Mouse (Mus musculus) frontal cortex, postnatal 10 days (tissue): ENCODE data around the gene Slc22a3.
A peak's percentile ranks its signal among the peaks of the same experiment; 100 is the strongest.

Source experiments
- DNase-seq, 2 experiments: peaks; one replicate each; pipeline ENCODE4 v3.0.0; 2022; ENCODE audit warnings: low spot score in 2 of 2, mixed read lengths in 1 of 2

Gene Slc22a3

DNA sequence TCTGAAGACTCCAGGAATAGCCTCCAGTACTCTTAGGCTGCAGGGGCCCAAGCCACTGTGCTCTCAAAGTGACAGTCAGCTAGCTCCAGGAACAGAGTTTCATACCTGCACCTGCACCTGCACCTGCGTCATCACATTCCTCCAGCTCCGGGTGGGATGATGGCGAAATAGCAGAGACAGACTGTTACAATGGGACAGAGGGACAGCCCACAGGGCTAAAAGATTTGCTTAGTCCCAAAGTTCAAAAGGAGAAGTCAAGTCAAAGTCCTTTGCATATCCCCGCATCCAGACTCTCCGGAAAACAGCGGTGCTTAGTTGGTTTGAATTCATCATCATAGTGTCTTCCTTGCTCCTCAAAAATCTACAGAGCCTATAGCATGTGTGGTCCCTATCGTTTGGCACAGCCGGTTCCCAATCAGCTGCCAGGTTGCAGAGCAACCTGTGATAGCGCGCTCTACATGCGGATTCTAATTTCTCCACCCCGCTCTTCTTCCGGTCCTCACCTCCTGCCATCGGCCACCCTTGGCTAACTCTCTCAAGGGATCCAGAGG lies at the start of gene Slc22a3:
Gene Slc22a3, minus strand, starts transcription at position 51 of the 551 bp plus-strand sequence.
- no peak for DNase-seq

DNA sequence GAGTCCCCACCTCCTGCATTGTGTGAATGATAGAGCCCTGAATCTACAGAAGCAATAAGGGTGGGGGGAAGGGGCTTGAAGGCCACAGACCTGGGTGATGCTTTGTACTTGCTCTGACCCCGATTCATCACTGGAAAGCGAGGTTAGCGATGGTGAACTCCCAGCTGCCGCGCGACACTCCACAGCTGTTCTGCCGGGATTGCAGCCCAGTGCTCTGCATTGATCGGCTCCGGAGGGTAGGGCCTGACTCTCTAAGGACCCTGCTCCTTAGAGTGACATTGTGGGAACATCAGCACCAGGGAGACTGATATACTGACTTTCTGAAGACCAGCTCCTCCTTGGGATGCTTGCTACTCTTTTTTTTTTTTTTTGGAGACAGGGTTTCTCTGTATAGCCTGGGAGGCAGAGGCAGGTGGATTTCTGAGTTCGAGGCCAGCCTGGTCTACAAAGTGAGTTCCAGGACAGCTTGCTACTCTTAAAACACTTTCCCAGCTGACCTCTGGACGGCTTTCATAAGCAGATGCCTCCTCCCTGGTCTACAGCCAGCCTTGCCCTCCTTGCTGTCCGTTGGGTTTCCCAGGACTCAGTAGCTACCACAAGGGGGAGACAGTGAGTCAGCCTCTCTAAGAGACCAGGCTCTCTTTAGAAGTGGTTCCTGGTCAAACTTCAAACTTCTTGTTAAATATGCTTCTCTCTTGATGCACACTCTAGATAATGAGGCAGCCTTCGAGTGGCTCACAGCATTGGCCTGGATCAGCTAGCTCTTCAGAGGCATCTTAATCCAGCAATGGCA lies 27.0 kb upstream of the Slc22a3 start:
- DNase-seq, result peak in 1 of 2 experiments; percentile 29

- peak in 1 of 2 experiments; percentile 41 for DNase-seq
Measured at GRCm38 (mm10) chr17:12532115-12532514, 24.6 kb upstream of the Slc22a3 start.

DNA sequence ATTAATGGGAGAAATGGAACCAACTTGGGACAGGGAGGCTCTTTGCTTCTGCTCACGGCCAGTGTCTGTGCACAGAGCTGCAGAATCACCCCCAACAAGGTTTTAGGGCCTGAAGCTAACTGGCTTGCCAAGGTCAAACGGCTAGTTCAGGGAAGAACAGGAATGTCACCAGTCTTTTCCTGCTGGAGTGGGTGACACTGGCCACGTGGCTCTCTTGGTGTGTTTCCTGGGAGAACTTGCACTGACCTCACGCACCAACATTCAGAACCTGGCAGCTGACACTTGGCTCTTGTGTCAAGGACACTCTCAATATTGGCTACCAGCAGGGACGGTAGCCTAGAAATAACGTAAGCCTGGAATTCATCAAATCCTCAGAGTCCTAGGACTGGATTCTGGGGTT lies 22.6 kb upstream of the Slc22a3 start:
- no peak for DNase-seq

- no peak for DNase-seq
Measured at GRCm38 (mm10) chr17:12529384-12529985, 22.0 kb upstream of the Slc22a3 start.

- no peak for DNase-seq
Measured at GRCm38 (mm10) chr17:12519089-12519488, 11.6 kb upstream of the Slc22a3 start.

GRCm38 (mm10) chr17:12518194-12518593 lies 10.7 kb upstream of the Slc22a3 start:
- no peak for DNase-seq

GRCm38 (mm10) chr17:12513997-12514396 lies 6.5 kb upstream of the Slc22a3 start:
- DNase-seq, result no peak

DNA sequence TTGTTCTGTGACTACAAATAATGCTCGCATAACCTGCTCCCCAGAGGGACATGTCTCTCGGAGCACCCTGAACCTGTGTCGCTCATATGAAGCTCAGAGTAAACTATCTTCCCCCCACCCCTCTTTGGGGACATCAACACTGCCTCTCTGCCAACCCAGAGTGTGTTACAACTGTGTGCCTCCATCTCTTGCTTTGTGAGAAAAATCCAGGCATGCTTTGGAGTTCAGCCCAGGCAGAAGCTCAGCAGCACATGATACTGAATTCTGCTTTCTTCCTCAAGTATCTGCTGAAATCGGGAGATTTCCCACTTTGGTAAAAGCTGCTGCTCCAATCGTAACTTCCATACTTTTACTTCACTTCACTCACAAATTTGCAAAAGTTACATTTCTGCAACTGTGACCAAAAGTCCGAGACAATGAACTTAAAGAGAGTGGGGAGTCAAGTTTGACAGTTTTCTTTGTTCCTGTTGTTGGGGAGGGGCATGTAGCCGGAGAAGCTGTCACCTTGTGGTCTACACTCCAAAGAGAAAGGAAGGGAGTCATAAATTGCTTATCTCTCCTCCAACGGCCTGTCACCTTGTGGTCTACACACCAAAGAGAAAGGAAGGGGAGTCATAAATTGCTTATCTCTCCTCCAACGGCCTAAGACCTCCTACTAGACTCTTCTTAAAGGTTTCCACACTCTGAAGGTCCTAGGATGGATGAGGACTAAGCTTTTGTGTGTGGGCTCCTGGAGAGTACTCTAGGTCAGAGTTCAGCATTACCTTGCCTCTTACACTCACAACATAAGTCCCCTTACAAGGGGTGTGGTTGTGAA lies 5.8 kb upstream of the Slc22a3 start:
- DNase-seq, result no peak

DNA sequence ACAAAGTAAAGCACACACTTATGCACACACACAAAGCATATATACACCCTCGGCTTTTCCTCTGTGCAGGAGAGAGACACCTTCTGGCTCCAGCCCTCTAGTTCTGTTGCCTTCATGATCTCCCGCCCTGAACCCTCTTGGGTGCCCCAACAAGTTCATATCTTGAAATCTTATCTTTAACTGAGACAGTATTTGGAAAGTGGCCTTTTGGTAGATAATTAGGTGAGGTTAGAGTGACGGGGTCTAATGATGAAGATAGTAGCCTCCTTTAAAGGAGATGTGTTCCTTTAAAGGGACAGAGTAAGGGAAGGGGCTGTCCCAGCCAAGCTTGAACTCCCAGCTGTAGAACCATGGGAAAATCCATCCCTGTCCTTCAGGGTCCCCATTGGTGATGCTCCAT lies 3.7 kb upstream of the Slc22a3 start:
- no peak for DNase-seq

DNA sequence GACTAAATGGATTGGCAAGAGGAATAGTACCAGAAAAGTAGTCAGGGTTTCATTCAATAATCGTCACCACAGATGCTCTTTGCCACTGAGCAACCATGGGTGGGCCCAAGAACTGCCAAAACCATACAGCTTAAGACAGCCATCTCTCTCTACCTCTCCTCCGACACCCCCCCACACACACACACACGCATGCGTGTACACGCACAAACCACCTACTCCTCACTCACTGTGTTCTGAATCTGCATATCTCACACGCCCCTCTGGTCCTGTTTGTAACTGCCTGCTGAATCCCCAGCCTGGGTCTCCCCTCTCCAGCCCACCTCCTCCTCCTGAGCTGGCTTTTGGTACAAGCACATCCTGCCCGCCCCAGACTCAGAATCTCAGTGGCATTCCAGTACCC lies 872 bp upstream of the Slc22a3 start:
- no peak for DNase-seq

DNA sequence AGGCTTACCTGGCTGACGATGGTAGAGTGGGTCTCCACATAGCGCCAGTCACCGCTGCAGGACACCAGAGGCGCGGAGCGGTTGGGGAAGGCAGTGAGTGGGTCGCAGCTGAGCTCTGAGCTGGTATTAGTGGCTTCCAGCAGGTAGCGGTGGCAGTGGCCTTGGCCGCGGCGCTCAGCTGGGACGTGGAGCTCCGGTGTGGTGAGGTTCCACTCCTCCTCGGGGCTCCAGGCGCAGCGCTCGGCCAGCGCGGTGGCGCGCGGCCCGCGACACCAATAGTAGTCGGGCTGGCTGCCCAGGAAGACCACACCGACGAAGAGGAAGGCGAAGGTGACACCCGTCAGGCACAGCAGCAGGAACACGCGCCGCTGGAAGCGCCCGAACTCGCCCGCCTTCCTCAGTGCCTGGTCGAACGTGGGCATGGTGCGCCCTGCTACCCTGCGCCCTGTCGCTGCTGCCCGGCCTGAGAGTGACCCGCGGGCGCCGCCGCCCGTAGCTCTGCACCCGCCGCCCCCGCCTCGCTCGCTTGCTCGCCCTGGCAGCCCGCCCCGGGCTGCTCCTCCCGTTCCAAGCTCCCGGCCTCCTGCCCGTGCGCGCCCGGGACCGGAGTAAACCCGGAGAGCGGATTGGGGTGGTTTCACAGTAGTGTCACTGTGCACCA lies 471 bp downstream of the Slc22a3 start:
- peak in 1 of 2 experiments; percentile 17 for DNase-seq

GRCm38 (mm10) chr17:12505708-12506107 lies 1.8 kb downstream of the Slc22a3 start:
- no peak for DNase-seq

DNA sequence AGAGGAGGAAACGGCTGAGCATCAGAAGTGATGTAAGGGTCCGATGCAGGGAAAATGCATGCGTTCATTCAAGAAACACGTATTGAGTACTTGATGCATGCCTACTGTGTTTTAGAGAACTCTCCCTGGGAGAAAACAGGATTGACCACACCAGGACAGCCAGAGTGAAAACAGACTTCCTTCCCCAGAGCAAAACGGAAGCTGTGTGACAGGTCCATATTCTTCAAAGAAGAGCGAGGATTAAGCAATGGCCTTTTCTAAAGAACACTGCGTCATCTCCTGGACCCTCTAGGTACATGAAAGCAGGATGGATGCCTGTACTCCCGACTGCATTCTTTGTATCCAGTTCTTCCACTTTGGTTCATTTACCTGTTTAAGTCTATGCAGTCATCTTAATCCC lies 8.1 kb downstream of the Slc22a3 start:
- no peak for DNase-seq

GRCm38 (mm10) chr17:12495558-12495957 lies 11.9 kb downstream of the Slc22a3 start:
- no peak for DNase-seq

GRCm38 (mm10) chr17:12491591-12491990 lies 15.9 kb downstream of the Slc22a3 start:
- DNase-seq, result no peak

- DNase-seq, result no peak
Measured at GRCm38 (mm10) chr17:12489888-12490287, 17.6 kb downstream of the Slc22a3 start.

- DNase-seq, result no peak
Measured at GRCm38 (mm10) chr17:12485657-12486056, 21.8 kb downstream of the Slc22a3 start.

DNA sequence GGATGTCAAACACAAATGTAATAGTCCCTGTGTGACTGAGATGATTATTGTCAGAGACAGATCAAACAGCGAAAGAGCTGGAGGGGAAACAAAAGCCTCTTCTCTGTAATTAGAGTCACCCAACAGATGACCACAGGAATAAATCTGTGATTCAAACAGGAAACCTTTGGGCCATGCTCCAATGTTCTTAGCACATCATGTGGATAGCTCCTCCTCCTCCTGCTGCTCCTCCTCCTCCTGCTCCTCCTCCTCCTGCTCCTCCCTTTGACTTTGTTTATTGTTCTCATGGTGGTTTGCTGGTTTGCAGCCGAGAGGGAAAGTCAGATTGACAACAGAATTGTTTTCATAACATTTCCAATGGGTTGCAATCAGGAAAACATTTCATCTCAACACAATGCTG lies 28.1 kb downstream of the Slc22a3 start:
- no peak for DNase-seq

DNA sequence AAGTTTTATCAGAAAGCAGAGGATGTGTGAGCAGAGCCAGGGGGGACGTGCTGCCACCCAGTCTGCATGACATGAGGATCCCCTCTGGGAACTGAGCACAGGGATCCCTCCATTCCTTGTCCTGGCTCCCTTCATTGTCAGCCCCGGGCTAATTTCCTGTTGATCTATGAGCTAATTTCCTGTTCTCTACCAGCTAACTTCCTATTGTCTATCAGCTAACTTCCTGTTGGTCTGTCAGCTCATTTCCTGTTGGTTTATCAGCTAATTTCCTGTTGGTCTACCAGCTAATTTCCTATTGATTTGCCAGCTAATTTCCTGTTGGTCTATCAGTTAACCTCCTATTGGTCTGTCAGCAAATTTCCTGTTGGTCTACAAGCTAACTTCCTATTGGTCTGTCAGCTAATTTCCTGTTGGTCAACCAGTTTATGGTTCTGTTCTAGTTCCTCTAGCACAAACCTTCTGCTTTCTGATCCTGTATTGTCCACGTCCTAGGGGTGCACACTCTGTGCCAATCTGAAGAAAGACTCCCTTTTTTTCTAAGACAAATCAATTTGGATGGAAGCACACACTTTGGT lies 32.9 kb downstream of the Slc22a3 start:
- no peak for DNase-seq

- DNase-seq, result no peak
Measured at GRCm38 (mm10) chr17:12472547-12472946, 35.0 kb downstream of the Slc22a3 start.
